Mouse (Mus musculus): ENCODE measurements around the gene Tubg1.
A peak's percentile ranks its signal among the peaks of the same experiment; 100 is the strongest.
"Not testable (repeated sequence)": the region's sequence is repeated elsewhere in the genome, so short reads cannot be mapped to it uniquely, and the experiment has no call there.

Tubg1 gene

DNA sequence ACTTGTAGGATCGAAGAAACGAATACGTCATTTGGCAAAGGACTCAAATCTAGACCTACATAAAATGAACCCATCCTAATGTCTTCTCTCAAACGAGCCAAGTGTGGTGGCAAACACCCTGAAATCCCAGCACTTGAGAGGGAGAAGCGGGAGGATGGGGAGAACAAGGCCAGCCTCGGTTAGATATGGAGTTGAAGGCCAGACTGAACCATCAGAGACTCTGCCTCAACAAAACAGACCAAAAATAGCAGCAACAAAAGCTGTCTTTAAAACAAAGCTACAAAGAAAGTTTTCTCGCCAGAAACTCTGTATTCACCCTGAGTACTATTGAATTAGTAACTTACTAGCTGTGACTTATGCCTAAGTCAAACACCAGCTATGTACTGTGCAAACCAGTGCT is 17.3 kb downstream of the Tubg1 start:
- DNase-seq (ENCODE audit: extremely low read depth, insufficient read length, low spot score) = no peak

DNA sequence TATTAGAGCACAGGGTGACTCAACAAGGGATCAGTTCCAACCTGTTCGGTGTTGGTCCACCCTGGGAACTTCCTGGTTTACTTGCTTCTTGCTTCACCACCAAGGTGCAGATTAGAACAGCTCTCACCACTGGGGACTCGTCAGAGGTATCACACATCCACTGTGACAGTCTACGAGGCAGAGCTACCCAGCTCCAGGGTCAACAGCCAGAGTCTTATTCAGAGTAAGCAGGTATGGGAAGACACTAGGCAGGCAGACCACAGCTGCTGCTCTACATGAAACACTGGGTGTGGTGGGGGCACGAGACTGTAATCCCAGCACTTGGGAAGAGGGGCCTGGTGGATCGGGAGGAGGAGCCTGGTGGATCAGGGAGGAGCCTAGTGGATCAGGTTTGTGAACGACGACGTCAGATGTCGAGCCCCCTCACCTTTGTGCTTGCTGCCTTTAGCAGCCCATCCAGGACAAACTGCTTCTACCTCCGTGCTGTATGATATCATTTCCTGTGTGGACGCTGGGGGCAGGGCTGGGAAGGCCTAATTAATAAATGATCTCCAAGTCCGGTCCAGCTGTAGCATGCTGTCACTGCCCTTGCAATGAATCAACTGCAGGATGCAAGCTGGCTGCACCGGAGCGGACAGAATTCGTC is 18.9 kb downstream of the Tubg1 start:
- DNase-seq (ENCODE audit: extremely low read depth, insufficient read length, low spot score) = peak; percentile 34

DNA sequence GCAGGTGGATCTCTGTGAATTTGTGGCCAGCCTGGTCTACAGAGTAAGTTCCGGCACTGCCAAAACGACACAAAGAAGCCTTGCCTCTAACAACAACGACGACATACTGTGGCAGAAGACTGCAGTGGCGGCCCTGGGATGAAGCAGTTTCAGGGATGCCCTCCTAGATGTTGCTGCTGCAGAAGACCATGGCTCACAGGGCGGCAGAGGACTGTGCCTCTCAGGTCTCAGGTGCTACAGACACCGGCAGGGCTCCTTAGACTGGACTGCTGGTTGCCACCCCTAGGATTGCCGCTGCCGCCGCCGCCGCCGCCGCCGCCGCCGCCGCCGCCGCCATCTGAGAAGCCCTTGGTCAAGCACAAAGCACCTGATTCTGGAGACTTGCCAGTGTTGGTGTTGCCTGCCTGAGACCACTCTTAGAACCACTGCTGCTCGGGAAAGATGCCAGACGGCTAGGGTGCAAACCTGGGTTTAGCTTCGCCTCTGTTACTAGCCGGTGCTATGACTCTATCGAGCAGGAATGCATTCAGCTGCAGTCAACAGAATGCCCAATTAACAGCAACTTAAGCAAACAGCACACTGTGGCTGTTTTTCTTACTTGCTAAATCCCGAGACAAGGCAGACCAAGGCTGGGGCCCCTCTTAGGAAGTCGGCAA is 20.6 kb downstream of the Tubg1 start:
- no peak for DNase-seq (ENCODE audit: extremely low read depth, insufficient read length, low spot score)

DNA sequence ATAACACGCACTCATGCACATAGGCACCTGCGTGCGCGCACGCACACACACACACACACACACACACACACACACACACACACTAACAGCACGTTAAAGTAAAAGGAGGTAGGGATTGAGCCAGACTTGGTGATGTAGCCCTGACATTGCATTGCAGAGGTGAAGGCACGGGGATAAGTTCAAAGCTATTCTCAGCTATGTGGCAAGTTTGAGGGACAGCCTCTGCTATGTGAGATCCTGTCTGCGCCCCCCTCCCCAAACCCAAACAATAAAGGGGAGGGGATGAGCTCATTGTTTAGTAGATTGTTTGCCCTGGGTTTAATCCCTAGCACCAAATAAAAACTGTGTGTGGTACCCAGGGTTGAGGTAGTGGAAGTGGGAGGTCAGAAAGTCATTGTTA is 21.4 kb downstream of the Tubg1 start:
- DNase-seq (ENCODE audit: extremely low read depth, insufficient read length, low spot score) = no peak

DNA sequence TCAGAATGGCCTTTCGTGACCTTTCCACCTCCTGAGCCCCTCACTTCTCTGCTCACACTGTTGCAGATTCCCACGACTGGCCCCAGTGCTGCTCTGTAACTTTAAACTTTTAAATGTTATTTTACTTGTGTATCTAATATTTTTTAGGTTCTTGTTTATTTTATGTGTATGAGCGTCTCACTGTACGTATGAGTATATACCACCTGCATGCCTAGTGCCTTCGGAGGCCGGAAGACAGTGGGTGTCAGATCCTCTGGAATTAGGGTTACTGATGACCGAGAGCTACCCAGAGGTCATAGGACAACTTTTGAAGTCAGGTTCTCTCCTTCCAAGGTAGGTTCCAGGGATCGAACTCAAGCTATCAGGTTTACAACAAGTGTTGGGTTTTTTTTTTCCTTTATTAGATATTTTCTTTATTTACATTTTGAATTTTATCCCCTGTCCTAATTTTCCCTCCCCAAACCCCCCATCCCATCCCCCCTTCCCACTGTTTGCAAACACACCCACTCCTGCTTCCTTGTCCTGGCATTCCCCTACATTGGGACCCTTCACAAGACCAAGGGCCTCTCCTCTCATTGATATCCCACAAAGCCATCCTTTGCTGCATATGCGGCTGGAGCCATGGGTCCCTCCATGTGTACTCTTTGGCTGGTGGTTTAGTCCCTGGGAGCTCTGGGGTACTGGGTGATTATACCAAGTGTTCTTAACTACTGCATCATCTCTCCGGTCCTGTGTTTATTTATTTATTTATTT is 22.7 kb downstream of the Tubg1 start:
- no peak for DNase-seq (ENCODE audit: extremely low read depth, insufficient read length, low spot score)

DNA sequence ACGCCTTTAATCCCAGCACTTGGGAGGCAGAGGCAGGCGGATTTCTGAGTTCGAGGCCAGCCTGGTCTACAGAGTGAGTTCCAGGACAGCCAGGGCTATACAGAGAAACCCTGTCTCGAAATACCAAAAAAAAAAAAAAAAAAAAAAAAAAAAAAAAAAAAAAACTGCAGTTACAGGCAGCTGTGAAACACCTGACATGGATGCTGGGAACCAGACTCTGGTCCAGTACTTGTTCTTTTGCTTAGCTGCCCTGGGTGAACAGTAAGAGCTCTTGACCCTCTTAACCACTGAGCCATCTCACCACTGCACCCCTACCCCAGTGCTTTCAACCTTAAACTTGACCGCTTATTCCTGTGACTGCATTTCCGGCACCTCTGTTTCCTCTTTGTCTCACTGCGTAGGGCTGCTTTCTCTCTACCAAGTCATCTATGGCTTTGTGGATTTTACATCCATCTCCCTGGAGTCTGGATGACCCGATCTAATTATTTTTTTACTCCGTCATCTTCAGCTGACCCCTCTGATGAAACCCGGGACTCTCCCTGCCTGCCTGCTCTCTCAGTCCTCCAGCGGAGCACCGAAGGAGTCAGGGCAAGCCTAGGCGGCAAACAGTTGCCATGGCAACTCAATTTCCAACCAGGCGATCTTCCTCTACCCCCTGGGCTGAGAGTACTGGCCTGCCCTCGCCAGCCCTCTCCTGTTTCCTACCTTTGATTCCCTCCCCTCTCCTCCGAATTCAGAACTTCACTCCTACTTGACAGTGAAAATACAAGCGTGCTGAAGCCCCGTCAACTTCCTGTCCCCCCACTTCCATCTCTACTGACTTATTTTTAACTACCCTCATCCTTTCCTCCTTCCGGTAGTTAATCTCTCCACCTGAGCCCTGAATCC is 23.8 kb downstream of the Tubg1 start:
- no peak for DNase-seq (ENCODE audit: extremely low read depth, insufficient read length, low spot score)

DNA sequence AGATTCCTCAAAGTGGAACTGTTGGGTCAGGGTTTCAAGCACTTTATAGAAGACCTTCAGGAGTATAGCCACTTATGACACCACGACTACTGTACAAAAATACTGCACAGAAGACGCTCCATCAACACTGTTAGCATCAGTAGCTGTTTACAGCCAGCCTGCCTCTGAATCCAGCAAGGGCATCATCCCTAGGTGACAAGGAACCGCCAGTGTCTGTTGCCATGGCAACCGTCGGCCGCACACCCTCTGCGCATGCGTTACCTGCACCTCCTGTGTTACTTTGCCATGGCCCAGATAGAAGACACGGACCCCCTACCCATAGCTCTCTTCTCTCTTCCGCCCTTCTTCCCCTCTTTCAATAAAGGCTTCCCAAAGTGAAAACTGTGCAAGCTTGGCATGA is 26.6 kb downstream of the Tubg1 start:
- DNase-seq (ENCODE audit: extremely low read depth, insufficient read length, low spot score) = no peak

DNA sequence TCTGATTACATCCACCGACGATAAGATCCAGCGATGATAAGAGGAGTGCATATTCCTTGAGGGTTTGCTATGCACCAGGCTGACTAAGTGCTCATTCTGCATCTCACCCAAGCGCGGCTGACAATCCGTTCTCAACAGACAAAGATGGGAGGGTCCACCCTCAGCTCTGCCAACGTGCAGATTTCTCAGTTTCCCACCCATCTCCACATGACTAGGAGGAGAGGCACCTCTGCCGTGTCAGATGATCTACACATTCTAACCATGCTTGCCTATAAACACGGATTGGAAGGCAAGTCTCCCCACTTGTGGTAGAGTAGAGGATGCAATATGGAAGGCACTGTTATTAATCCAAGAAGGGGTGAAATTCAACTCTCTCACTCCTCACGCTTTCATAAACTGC is 29.0 kb downstream of the Tubg1 start:
- DNase-seq (ENCODE audit: extremely low read depth, insufficient read length, low spot score) = no peak

DNA sequence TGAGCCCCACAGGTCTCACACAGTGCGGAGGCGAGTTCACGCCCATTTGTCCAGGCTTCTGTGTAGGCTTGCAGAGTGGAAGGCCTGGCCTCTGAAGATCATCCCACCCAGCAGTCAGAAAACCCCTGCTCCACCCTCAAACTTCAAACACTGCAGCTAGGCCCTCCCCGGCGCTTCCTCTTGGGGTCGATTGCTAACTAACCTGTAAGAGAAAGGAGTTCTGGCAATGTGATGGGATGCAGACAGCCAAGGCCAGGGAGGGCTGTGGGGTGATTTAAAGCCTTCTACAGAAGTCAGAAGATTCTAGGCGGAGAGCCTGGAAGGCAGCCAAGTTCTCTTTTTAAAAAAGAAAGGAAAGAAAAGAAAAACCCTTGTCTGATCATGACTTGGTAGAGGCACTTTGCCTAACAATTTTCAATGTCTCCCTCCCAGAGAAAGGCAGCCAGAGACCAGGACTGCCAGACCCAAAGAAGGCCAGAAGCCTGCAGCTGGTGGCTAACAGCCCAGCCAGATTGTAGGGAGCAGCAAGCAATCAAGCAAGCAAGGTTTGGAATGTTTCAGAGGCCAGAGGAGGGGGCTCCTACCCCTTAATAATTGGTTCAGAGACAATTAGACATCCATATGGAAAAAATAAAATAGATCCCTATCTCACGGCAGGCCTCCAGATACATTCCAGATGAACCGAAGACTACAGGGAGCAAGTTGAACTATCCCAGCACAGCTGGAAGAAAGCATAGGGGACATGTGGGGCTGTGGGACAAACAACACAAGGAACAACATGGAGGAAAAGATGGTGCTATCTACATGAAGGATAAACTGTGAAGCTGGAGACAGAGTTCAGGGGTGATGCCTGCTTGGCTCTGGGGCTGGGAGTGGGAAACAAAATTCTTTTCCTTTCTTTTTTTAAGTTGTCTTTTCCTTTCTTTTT is 29.7 kb downstream of the Tubg1 start:
- no peak for DNase-seq (ENCODE audit: extremely low read depth, insufficient read length, low spot score)

DNA sequence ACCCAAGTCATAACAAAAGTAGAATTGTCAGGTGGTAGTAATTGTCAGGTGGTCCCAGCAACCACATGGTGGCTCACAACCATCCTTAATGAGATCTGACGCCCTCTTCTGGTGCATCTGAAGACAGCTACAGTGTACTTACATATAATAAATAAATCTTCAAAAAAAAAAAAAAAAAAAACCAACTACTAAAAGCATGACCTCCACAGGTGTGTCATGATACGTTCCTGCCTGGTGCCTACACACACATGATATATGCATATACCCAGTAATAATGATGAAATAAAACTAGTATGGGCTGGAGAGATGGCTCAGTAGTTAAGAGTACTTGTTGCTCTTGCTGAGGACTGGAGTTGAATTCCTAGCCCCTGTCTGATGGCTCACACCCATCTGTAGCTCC is 31.3 kb downstream of the Tubg1 start:
- no peak for DNase-seq (ENCODE audit: extremely low read depth, insufficient read length, low spot score)

DNA sequence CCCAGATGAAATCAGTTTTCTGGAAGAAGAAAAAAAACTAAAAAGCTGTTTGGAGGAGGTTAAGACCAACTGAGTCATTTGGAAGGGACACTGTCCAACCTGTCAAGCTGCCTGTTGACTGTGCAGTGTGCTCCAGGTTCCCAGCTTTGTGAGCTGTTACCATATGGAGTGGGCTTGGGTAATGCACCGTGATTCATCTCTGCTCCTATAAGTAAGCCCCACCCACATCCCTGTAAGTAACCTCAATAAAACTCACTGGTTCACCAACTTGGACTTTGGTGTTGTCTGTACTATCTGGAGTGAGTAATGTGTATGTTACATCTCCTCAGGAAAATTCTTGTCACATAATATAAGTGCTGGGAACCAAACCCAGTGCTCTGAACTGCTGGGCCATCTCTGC is 33.1 kb downstream of the Tubg1 start:
- DNase-seq (ENCODE audit: extremely low read depth, insufficient read length, low spot score) = no peak

DNA sequence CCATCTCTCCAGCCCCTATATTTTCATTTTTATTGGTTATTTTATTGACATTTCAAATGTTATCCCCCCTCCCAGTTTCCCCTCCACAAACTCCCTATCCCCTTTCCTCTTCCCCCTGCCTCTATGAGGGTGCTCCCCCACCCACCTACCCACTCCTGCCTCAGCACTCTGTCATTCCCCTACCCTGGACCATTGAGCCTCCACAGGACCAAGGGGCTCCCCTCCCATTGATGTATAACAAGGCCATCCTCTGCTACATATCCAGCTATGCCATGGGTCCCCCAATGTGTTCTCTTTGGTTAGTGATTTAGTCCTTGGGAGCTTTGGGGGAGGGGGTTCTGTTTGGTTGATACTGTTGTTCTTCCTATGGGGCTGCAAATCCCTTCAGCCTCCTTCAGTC is 34.9 kb downstream of the Tubg1 start:
- DNase-seq (ENCODE audit: extremely low read depth, insufficient read length, low spot score) = no peak

DNA sequence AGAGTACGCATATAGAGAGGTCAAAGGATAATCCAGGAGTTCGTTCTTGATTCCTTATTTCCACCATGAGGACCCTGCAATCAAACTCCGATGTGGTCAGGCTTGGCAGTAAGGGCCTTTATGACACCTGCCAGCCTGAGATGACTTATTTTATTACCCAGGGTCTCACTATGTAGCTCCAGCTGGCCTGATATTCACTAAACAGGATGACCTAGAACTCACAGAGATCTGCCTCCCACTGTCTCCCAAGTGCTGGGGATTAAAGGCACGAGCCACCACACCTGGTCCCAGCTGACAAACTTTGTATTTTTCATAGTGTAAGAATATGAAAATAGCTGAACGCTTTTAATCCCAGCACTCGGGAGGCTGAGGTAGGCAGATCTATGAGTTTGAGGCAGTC is 35.4 kb downstream of the Tubg1 start:
- DNase-seq (ENCODE audit: extremely low read depth, insufficient read length, low spot score) = no peak

DNA sequence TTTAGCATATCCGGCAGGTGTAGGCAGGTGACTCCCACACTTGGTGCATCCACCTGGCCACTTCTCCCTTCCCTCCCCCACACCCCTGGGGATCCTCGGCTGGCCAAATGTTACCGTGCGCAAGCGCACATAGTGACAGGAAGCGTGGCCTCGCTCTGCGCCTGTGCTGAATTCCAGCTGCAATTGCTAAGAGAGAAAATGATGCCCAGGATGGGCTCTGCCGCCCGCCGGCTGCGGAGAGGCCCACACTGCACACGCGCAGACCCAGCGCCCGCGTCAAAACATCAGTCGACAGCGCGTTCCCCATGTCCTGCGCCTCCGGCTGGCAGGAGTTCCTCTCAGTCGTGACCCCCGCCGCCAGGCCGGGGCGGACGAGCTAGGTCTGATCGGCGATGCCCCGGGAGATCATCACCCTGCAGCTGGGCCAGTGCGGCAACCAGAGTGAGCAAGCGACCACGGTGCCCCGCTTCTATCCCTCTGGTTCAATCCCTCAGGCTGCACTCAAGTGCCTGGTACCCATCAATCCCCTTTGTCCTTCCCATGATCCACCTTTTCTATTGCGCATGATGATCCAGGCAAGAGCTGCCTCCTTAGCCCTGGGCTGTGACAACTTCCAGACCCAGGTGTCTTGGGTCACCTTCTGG is 36.1 kb downstream of the Tubg1 start, which contains the start of gene Tubg2:
Gene Tubg2, plus strand, starts transcription at position 180 of the 644 bp plus-strand sequence.
- DNase-seq (ENCODE audit: extremely low read depth, insufficient read length, low spot score) = no peak

DNA sequence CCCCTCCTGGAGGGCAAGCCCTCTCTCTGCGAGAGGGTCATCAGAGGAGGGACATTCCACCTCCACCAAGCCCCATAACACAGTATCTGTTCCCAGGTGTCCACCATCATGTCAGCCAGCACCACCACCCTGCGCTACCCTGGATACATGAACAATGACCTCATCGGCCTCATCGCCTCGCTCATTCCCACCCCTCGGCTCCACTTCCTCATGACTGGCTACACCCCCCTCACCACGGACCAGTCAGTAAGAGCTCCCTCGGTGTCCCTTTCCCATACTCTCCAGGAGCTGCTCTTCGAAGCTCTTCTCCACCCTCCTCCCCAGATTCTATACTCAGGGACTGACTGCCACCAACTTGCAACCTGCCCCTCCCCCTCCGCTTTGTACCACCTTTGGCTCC is 40.4 kb downstream of the Tubg1 start:
- DNase-seq (ENCODE audit: extremely low read depth, insufficient read length, low spot score) = not testable (repeated sequence)

DNA sequence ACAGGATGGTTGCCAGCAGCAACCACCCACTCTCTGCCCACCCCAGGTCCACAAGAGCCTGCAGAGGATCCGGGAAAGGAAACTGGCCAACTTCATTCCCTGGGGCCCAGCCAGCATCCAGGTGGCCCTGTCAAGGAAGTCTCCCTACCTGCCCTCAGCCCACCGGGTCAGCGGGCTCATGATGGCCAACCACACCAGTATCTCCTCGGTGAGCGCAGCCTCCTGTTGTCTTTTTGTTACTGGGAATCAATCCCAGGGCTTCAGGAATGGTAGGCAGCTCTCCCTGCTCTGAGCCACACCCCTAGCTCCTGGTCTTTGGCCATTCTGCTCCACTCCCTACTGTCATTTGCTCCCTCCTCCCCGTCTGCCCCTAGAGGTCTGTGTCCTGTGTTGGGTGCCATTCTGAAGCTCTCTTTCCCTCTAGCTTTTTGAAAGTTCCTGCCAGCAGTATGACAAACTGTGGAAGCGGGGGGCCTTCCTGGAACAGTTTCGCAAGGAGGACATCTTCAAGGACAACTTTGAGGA is 41.3 kb downstream of the Tubg1 start:
- DNase-seq (ENCODE audit: extremely low read depth, insufficient read length, low spot score) = not testable (repeated sequence)

DNA sequence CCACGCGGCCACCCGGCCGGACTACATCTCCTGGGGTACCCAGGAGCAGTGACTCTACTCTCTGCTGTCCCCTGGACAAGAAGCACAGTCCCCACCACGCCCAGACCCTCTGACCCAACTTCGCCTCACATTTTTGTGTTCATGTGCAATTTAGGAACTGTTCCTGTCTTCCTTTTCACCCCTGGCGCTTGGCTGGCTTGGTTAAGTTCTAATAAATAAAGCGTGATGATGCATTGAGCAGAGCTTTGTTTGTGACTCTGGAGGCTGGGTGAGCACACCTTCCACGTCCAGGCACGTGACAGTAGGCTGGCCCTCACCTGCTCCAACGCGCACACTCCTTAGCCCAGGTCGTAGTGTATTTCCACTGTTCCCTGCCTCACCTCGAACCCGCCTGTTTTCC is 41.8 kb downstream of the Tubg1 start:
- DNase-seq (ENCODE audit: extremely low read depth, insufficient read length, low spot score) = no peak

DNA sequence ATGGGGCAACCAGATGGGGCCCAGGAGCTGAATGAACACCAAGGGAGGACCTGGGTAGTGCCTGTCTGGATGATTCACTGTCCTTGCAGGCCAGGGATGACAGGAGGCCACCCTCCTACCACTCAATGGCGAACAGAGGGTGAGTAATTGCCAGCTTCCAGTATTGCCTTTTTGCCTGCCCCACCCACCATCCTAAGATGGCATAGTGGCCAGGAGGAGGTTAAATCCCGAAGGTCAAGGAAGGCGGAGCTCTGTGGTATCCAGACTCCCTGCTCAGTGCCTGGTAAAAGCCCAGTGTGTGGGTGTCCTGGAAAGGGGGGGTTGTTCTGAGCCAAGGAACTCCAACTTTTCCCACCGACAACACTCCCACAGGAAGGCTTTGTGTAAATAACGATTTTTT is 42.6 kb downstream of the Tubg1 start:
- no peak for DNase-seq (ENCODE audit: extremely low read depth, insufficient read length, low spot score)

DNA sequence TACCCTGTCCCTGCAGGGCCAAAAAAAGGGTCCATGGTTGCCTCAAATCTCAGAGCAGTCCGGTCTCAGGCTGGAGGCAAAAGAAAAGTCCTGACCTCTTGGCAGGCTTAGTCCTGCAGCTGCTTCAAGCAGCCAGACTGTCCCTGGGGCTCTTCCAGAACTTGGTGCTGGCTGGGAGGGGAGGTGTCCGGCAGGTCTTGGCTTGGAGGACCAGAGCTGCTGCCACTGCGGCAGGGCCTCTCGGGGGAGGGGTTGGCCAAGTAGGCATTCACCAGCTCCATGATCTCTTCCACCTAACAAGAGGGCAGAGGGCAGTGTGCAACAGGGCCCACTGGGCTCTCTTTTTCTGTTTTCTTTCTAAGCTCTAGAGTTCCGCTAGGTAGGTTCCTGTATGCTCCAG is 43.0 kb downstream of the Tubg1 start:
- DNase-seq (ENCODE audit: extremely low read depth, insufficient read length, low spot score) = no peak

Measured in 3134 (cell line).